ENCODE assay signal across 13 mouse cellular contexts in genomic region chr1:178952910-178953309, GRCm38 (mm10).
DNase-seq lines count a peak whose midpoint lies in the region; ATAC-seq and TF ChIP-seq lines count a peak whose summit lies in the region.
"Had no signal": no experiment of that assay in that cellular context is flagged by ENCODE, and none has a peak within 500 bp of the region (broad histone marks: within the 10 kb centered on the region; RNA-seq: fewer than 3 reads in every experiment).

No protein-coding gene starts in this region.

- H3K36me3 ChIP-seq in kidney, embryonic 15.5 days = no peaks in the 10 kb centered on the region
- no peaks in the 10 kb centered on the region for H3K36me3 ChIP-seq in embryonic facial prominence, embryonic 13.5 days
- no peaks in the 10 kb centered on the region for H3K36me3 ChIP-seq in limb, embryonic 11.5 days (ENCODE audit: control insufficient read depth, insufficient read depth, low read length)
- H3K36me3 ChIP-seq in neural tube, embryonic 12.5 days = no peaks in the 10 kb centered on the region
- no peaks in the 10 kb centered on the region for H3K36me3 ChIP-seq in forebrain, postnatal 0 days (ENCODE audit: insufficient read depth)
- H3K36me3 ChIP-seq: liver, embryonic 13.5 days had no signal

- H3K4me1 ChIP-seq in kidney, embryonic 15.5 days = peaks cover 8% of the 10 kb centered on the region
- H3K4me1 ChIP-seq in embryonic facial prominence, embryonic 13.5 days = peaks cover 20% of the 10 kb centered on the region
- H3K4me1 ChIP-seq in limb, embryonic 11.5 days (ENCODE audit: control insufficient read depth, insufficient read depth, low read length) = peaks cover 15% of the 10 kb centered on the region
- H3K4me1 ChIP-seq in neural tube, embryonic 12.5 days = peaks cover 14% of the 10 kb centered on the region
- no peaks in the 10 kb centered on the region for H3K4me1 ChIP-seq in forebrain, postnatal 0 days (ENCODE audit: insufficient read depth)
- H3K4me1 ChIP-seq: liver, embryonic 13.5 days had no signal

- ATAC-seq in kidney, embryonic 15.5 days (replicated peaks; ENCODE audit: low FRiP score) = no peak
- ATAC-seq in embryonic facial prominence, embryonic 13.5 days (ENCODE audit: insufficient number of reproducible peaks, insufficient read depth, low FRiP score, low TSS enrichment, low read depth) = no peak
- peak; percentile 62; the same call in 1 of the 2 replicates for ATAC-seq in limb, embryonic 11.5 days (ENCODE audit: insufficient number of reproducible peaks, low FRiP score, low TSS enrichment, low read depth)
- ATAC-seq in neural tube, embryonic 12.5 days (ENCODE audit: low FRiP score, low read depth) = peak; percentile 79
- no peak for ATAC-seq in forebrain, postnatal 0 days

- 0 out of 2 replicates have a peak, but pooled peaks cover 10% of the 10 kb centered on the region for H3K9me3 ChIP-seq in kidney, embryonic 15.5 days (replicated peaks)
- peaks cover 7% of the 10 kb centered on the region; the same call in 1 of the 2 replicates for H3K9me3 ChIP-seq in embryonic facial prominence, embryonic 13.5 days
- peaks cover 3% of the 10 kb centered on the region; the same call in 1 of the 2 replicates for H3K9me3 ChIP-seq in limb, embryonic 11.5 days (ENCODE audit: control insufficient read depth, low read length)
- H3K9me3 ChIP-seq in neural tube, embryonic 12.5 days = peaks cover 4% of the 10 kb centered on the region; the same call in 1 of the 2 replicates
- 0 out of 2 replicates have a peak, but pooled peaks cover 4% of the 10 kb centered on the region for H3K9me3 ChIP-seq in forebrain, postnatal 0 days (ENCODE audit: low read length)
- H3K9me3 ChIP-seq: liver, embryonic 13.5 days had no signal

- H3K4me3 ChIP-seq in kidney, embryonic 15.5 days (replicated peaks) = no peak overlapping the region
- H3K4me3 ChIP-seq in embryonic facial prominence, embryonic 13.5 days = no peak overlapping the region
- no peak overlapping the region for H3K4me3 ChIP-seq in limb, embryonic 11.5 days (ENCODE audit: low read depth, low read length)
- H3K4me3 ChIP-seq in neural tube, embryonic 12.5 days = no peak overlapping the region
- no peak overlapping the region for H3K4me3 ChIP-seq in forebrain, postnatal 0 days (ENCODE audit: low read depth, low read length)
- H3K4me3 ChIP-seq: liver, embryonic 13.5 days had no signal

- no peak overlapping the region for H3K4me2 ChIP-seq in kidney, embryonic 15.5 days
- no peak overlapping the region; the same call in 1 of the 2 replicates for H3K4me2 ChIP-seq in embryonic facial prominence, embryonic 13.5 days
- no peak overlapping the region for H3K4me2 ChIP-seq in limb, embryonic 11.5 days (ENCODE audit: low read depth, severe bottlenecking)
- peak overlapping the region; percentile 1; the same call in 1 of the 2 replicates for H3K4me2 ChIP-seq in neural tube, embryonic 12.5 days (replicated peaks)
- no peak overlapping the region for H3K4me2 ChIP-seq in forebrain, postnatal 0 days (ENCODE audit: low read depth)
- H3K4me2 ChIP-seq: liver, embryonic 13.5 days had no signal

- no peak overlapping the region for H3K9ac ChIP-seq in kidney, embryonic 15.5 days
- H3K9ac ChIP-seq in embryonic facial prominence, embryonic 13.5 days = 0 out of 2 replicates have a peak overlapping the region, but pooled peaks have one; percentile 16
- H3K9ac ChIP-seq in limb, embryonic 11.5 days (ENCODE audit: low read length) = no peak overlapping the region
- H3K9ac ChIP-seq in neural tube, embryonic 12.5 days = no peak overlapping the region
- H3K9ac ChIP-seq in forebrain, postnatal 0 days = no peak overlapping the region
- H3K9ac ChIP-seq: liver, embryonic 13.5 days had no signal

- 26% methylated on average over 12 of the region's 12 CpGs for WGBS in kidney, embryonic 15.5 days
- 53% methylated on average over 12 of the region's 12 CpGs for WGBS in embryonic facial prominence, embryonic 13.5 days
- WGBS in limb, embryonic 11.5 days = 31% methylated on average over 12 of the region's 12 CpGs
- WGBS in neural tube, embryonic 12.5 days = 25% methylated on average over 12 of the region's 12 CpGs
- 76% methylated on average over 12 of the region's 12 CpGs for WGBS in forebrain, postnatal 0 days

- 0 out of 2 replicates have a peak overlapping the region, but pooled peaks have one; percentile 2 for H3K27ac ChIP-seq in kidney, embryonic 15.5 days
- peak overlapping the region; percentile 71 for H3K27ac ChIP-seq in embryonic facial prominence, embryonic 13.5 days
- peak overlapping the region; percentile 67 for H3K27ac ChIP-seq in limb, embryonic 11.5 days (replicated peaks; ENCODE audit: low read depth, low read length)
- H3K27ac ChIP-seq in neural tube, embryonic 12.5 days = no peak overlapping the region
- no peak overlapping the region for H3K27ac ChIP-seq in forebrain, postnatal 0 days (ENCODE audit: low read depth, low read length)
- H3K27ac ChIP-seq: liver, embryonic 13.5 days; macrophage had no signal

- DNase-seq in kidney, adult 8-10 months = no peak
- peak; percentile 67 for DNase-seq in limb, embryonic 11.5 days (ENCODE audit: low spot score)
- DNase-seq in forebrain, postnatal 0 days = no peak
- no peak for DNase-seq in ovary, adult 18-20 months (ENCODE audit: low spot score)
- no peak for DNase-seq in MN1 (ENCODE audit: low spot score)
- DNase-seq: adrenal gland, postnatal 10 days; gastrocnemius, postnatal 10 days; kidney, postnatal 14 days; liver, embryonic 13.5 days had no signal

- TF ChIP-seq CTCF in forebrain, postnatal 0 days (IDR thresholded peaks at IDR 0.05; ENCODE audit: low read depth) = no peak

- no peaks in the 10 kb centered on the region for H3K27me3 ChIP-seq in kidney, embryonic 15.5 days
- no peaks in the 10 kb centered on the region for H3K27me3 ChIP-seq in embryonic facial prominence, embryonic 13.5 days
- H3K27me3 ChIP-seq in limb, embryonic 11.5 days (ENCODE audit: control insufficient read depth, insufficient read depth, low read length) = no peaks in the 10 kb centered on the region
- no peaks in the 10 kb centered on the region for H3K27me3 ChIP-seq in neural tube, embryonic 12.5 days (replicated peaks)
- H3K27me3 ChIP-seq in forebrain, postnatal 0 days (ENCODE audit: insufficient read depth, low read length) = no peaks in the 10 kb centered on the region
- H3K27me3 ChIP-seq: liver, embryonic 13.5 days had no signal

Comparison
In these comparisons a context has a peak if more than half of its experiments do, and no peak if none do; other contexts are left out.
1. ATAC-seq: peak in limb, embryonic 11.5 days (single experiment) and neural tube, embryonic 12.5 days (single experiment); none in kidney, embryonic 15.5 days (single experiment), embryonic facial prominence, embryonic 13.5 days (single experiment) and forebrain, postnatal 0 days (single experiment).
2. H3K27ac ChIP-seq: peak in kidney, embryonic 15.5 days (single experiment), embryonic facial prominence, embryonic 13.5 days (single experiment) and limb, embryonic 11.5 days (single experiment); none in neural tube, embryonic 12.5 days (single experiment) and forebrain, postnatal 0 days (single experiment).